Mouse (Mus musculus): ENCODE data around the gene Rp2.

DNA sequence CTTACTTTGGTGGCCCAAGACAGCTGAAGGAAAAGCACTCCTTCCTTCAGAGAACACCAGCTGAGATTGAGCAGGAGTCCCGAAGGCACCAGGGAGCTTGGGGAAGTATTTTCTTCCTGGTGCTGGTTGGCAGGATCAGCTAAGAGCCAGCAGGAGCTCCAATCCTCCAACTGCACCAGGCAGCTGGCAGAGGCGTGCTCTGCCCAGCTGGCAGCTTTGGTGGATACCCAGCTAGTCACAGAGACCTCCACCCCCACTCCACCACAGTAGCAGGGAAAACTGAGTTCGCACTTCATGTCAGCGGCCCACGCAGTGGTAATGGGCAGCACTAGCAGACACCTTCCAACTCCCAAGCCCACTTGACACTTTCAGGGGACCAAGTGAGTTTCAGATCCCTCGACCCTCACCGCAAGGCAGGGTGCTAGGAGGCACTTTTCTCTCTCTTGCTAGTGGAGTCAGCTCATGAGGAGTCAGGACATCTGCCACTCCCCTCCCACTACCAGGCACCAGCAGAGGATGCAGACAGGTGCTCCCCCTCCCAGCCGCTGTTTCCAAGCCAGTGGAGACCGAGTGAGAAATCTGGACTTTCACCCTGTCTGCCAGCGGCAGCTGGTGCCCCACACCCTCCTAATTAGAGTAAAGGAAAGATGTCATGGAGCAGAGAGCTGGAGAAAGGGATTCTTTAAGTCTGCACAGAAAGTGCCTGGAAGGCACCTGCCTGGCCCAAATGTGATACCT lies 50.8 kb downstream of the Rp2 start:
- TF ChIP-seq MAFK (IDR thresholded peaks at IDR 0.05; ENCODE audit: insufficient read depth, low read depth, low read length), result no peak
- TF ChIP-seq ZNF384 (IDR thresholded peaks at IDR 0.05; ENCODE audit: low read depth, low read length), result no peak
- TF ChIP-seq HCFC1 (IDR thresholded peaks at IDR 0.05; ENCODE audit: borderline replicate concordance, insufficient read depth, low read length), result no peak
